ENCODE assay signal across 11 mouse cellular contexts in the genomic region with DNA sequence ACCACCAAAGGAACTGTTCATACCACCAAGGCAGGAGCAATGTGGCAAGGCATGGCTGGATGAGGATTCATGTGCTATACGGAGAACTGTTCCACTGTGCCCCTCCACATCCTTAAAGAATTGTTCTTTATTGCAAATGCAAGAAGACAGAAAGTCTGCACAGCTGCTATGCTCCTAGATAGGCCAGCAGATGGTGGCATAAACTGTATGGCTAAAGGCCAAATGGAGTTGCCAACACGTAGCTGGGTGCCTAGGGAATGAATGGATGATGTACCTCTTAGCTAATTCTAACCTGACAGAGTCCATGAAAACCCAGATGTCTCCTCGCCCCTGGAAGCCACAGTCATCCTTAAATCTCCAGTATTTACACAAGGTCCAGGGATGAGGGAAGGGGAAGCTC.
DNase-seq lines count a peak whose midpoint lies in the region; ATAC-seq and TF ChIP-seq lines count a peak whose summit lies in the region.
"Had no signal": no experiment of that assay in that cellular context is flagged by ENCODE, and none has a peak within 500 bp of the region (broad histone marks: within the 10 kb centered on the region; RNA-seq: fewer than 3 reads in every experiment).

No protein-coding gene starts in this region.

- no peaks in the 10 kb centered on the region for H3K4me1 ChIP-seq in kidney, postnatal 0 days (replicated peaks; ENCODE audit: insufficient read depth, low read length)
- H3K4me1 ChIP-seq in forebrain, embryonic 16.5 days (replicated peaks; ENCODE audit: control insufficient read depth, insufficient read depth, low read length), result peaks cover 6% of the 10 kb centered on the region
- 0 out of 2 replicates have a peak, but pooled peaks cover 10% of the 10 kb centered on the region for H3K4me1 ChIP-seq in neural tube, embryonic 15.5 days
- no peaks in the 10 kb centered on the region for H3K4me1 ChIP-seq in intestine, embryonic 16.5 days (ENCODE audit: control insufficient read depth, insufficient read depth, low read length)
- H3K4me1 ChIP-seq in thymus, adult 2 months (replicated peaks; ENCODE audit: control insufficient read depth, insufficient read depth, low read length), result no peaks in the 10 kb centered on the region
- no peaks in the 10 kb centered on the region for H3K4me1 ChIP-seq in lung, postnatal 0 days (ENCODE audit: insufficient read depth, low read depth, low read length)
- H3K4me1 ChIP-seq: heart, embryonic 15.5 days; neural tube, embryonic 12.5 days had no signal

- 55% methylated on average over 3 of the region's 3 CpGs for WGBS in kidney, postnatal 0 days
- WGBS in forebrain, embryonic 16.5 days, result 33% methylated on average over 3 of the region's 3 CpGs
- 44% methylated on average over 3 of the region's 3 CpGs for WGBS in neural tube, embryonic 15.5 days
- 54% methylated on average over 3 of the region's 3 CpGs for WGBS in intestine, embryonic 16.5 days
- 69% methylated on average over 3 of the region's 3 CpGs for WGBS in thymus, adult 2 months
- 54% methylated on average over 3 of the region's 3 CpGs for WGBS in lung, postnatal 0 days

- TF ChIP-seq POLR2A in thymus, adult 2 months (IDR thresholded peaks at IDR 0.05; ENCODE audit: control insufficient read depth, extremely low read depth, insufficient read depth, low read length, poor library complexity), result no peak

- ATAC-seq in kidney, postnatal 0 days (replicated peaks; ENCODE audit: low FRiP score, low read depth), result no peak
- peak; percentile 79 for ATAC-seq in forebrain, embryonic 16.5 days
- ATAC-seq in neural tube, embryonic 15.5 days (ENCODE audit: low FRiP score), result peak; percentile 57; the same call in 1 of the 2 replicates
- no peak for ATAC-seq in intestine, embryonic 16.5 days
- ATAC-seq in lung, postnatal 0 days, result no peak

- peak; percentile 23; the same call in 1 of the 2 replicates for TF ChIP-seq CTCF in kidney, postnatal 0 days (IDR thresholded peaks at IDR 0.05; ENCODE audit: low read depth)
- no peak for TF ChIP-seq CTCF in thymus, adult 2 months (IDR thresholded peaks at IDR 0.05; ENCODE audit: borderline replicate concordance, control insufficient read depth, extremely low read depth, insufficient read depth, low read length, poor library complexity)
- TF ChIP-seq CTCF in lung, postnatal 0 days (IDR thresholded peaks at IDR 0.05), result no peak

- H3K4me2 ChIP-seq in kidney, postnatal 0 days (ENCODE audit: low read length), result no peak overlapping the region
- H3K4me2 ChIP-seq in forebrain, embryonic 16.5 days (ENCODE audit: low read length), result no peak overlapping the region
- no peak overlapping the region for H3K4me2 ChIP-seq in neural tube, embryonic 15.5 days
- no peak overlapping the region for H3K4me2 ChIP-seq in intestine, embryonic 16.5 days (ENCODE audit: low read depth, low read length)
- no peak overlapping the region for H3K4me2 ChIP-seq in lung, postnatal 0 days (replicated peaks; ENCODE audit: low read depth, low read length)
- H3K4me2 ChIP-seq: heart, embryonic 15.5 days; neural tube, embryonic 12.5 days had no signal

- no peaks in the 10 kb centered on the region for H3K36me3 ChIP-seq in kidney, postnatal 0 days (ENCODE audit: insufficient read depth, low read length)
- H3K36me3 ChIP-seq in forebrain, embryonic 16.5 days (ENCODE audit: control insufficient read depth, insufficient read depth), result no peaks in the 10 kb centered on the region
- no peaks in the 10 kb centered on the region for H3K36me3 ChIP-seq in neural tube, embryonic 15.5 days
- no peaks in the 10 kb centered on the region for H3K36me3 ChIP-seq in intestine, embryonic 16.5 days (ENCODE audit: control insufficient read depth, insufficient read depth, low read length)
- H3K36me3 ChIP-seq in thymus, adult 2 months (ENCODE audit: control insufficient read depth, insufficient read depth, low read length), result no peaks in the 10 kb centered on the region
- H3K36me3 ChIP-seq in lung, postnatal 0 days (ENCODE audit: insufficient read depth, low read length), result no peaks in the 10 kb centered on the region
- H3K36me3 ChIP-seq: heart, embryonic 15.5 days; neural tube, embryonic 12.5 days had no signal

- DNase-seq in kidney, postnatal 0 days (ENCODE audit: low spot score), result no peak
- no peak for DNase-seq in kidney, postnatal 36 days
- peak; percentile 45 to 61 for DNase-seq in layer of hippocampus, adult 8-10 months (ENCODE audit: low spot score in 2 of 2)
- DNase-seq in thymus, adult 2 months, result no peak
- DNase-seq in lung, postnatal 0 days (ENCODE audit: low spot score), result no peak
- DNase-seq: kidney, postnatal 14 days had no signal

- no peak overlapping the region for H3K27ac ChIP-seq in kidney, postnatal 0 days
- H3K27ac ChIP-seq in forebrain, embryonic 16.5 days (ENCODE audit: low read length), result no peak overlapping the region
- H3K27ac ChIP-seq in neural tube, embryonic 15.5 days (replicated peaks), result 0 out of 2 replicates have a peak overlapping the region, but pooled peaks have one; percentile 8
- H3K27ac ChIP-seq in intestine, embryonic 16.5 days (ENCODE audit: low read length), result no peak overlapping the region
- H3K27ac ChIP-seq in thymus, adult 2 months (ENCODE audit: control insufficient read depth, insufficient read depth, low read length), result no peak overlapping the region
- no peak overlapping the region for H3K27ac ChIP-seq in lung, postnatal 0 days (ENCODE audit: low read length)
- H3K27ac ChIP-seq: heart, embryonic 15.5 days; neural tube, embryonic 12.5 days had no signal

- TF ChIP-seq EP300 in lung, postnatal 0 days (IDR thresholded peaks at IDR 0.05), result no peak

- H3K4me3 ChIP-seq in kidney, postnatal 0 days (replicated peaks; ENCODE audit: low read depth, low read length), result no peak overlapping the region
- H3K4me3 ChIP-seq in forebrain, embryonic 16.5 days (replicated peaks; ENCODE audit: low read length), result no peak overlapping the region
- no peak overlapping the region for H3K4me3 ChIP-seq in neural tube, embryonic 15.5 days (replicated peaks)
- no peak overlapping the region for H3K4me3 ChIP-seq in intestine, embryonic 16.5 days (ENCODE audit: low read length)
- H3K4me3 ChIP-seq in thymus, adult 2 months (ENCODE audit: control insufficient read depth, insufficient read depth, low read length), result no peak overlapping the region
- no peak overlapping the region for H3K4me3 ChIP-seq in lung, postnatal 0 days (ENCODE audit: low read depth, low read length)
- H3K4me3 ChIP-seq: heart, embryonic 15.5 days; neural tube, embryonic 12.5 days had no signal

- H3K9me3 ChIP-seq in kidney, postnatal 0 days (replicated peaks; ENCODE audit: low read length), result no peaks in the 10 kb centered on the region
- no peaks in the 10 kb centered on the region for H3K9me3 ChIP-seq in forebrain, embryonic 16.5 days (ENCODE audit: control insufficient read depth, low read length)
- no peaks in the 10 kb centered on the region for H3K9me3 ChIP-seq in neural tube, embryonic 15.5 days (replicated peaks)
- no peaks in the 10 kb centered on the region for H3K9me3 ChIP-seq in intestine, embryonic 16.5 days (ENCODE audit: control insufficient read depth, low read length)
- no peaks in the 10 kb centered on the region for H3K9me3 ChIP-seq in lung, postnatal 0 days (ENCODE audit: low read length)
- H3K9me3 ChIP-seq: heart, embryonic 15.5 days; neural tube, embryonic 12.5 days had no signal

- no peak overlapping the region for H3K9ac ChIP-seq in kidney, postnatal 0 days (ENCODE audit: low read depth, low read length)
- H3K9ac ChIP-seq in forebrain, embryonic 16.5 days (replicated peaks; ENCODE audit: low read depth, low read length), result no peak overlapping the region
- no peak overlapping the region for H3K9ac ChIP-seq in neural tube, embryonic 15.5 days (replicated peaks)
- no peak overlapping the region for H3K9ac ChIP-seq in intestine, embryonic 16.5 days (ENCODE audit: low read depth, low read length)
- no peak overlapping the region for H3K9ac ChIP-seq in lung, postnatal 0 days (replicated peaks; ENCODE audit: low read depth)
- H3K9ac ChIP-seq: heart, embryonic 15.5 days; neural tube, embryonic 12.5 days had no signal

- H3K27me3 ChIP-seq in kidney, postnatal 0 days (ENCODE audit: insufficient read depth, low read length), result no peaks in the 10 kb centered on the region
- no peaks in the 10 kb centered on the region for H3K27me3 ChIP-seq in forebrain, embryonic 16.5 days (replicated peaks; ENCODE audit: control insufficient read depth, insufficient read depth, low read length)
- no peaks in the 10 kb centered on the region for H3K27me3 ChIP-seq in neural tube, embryonic 15.5 days (replicated peaks)
- H3K27me3 ChIP-seq in intestine, embryonic 16.5 days (replicated peaks; ENCODE audit: control insufficient read depth, insufficient read depth, low read length), result no peaks in the 10 kb centered on the region
- no peaks in the 10 kb centered on the region for H3K27me3 ChIP-seq in thymus, adult 2 months (ENCODE audit: control insufficient read depth, insufficient read depth, low read length)
- H3K27me3 ChIP-seq in lung, postnatal 0 days (replicated peaks; ENCODE audit: insufficient read depth, low read length), result no peaks in the 10 kb centered on the region
- H3K27me3 ChIP-seq: heart, embryonic 15.5 days; neural tube, embryonic 12.5 days had no signal

Comparison
In these comparisons a context has a peak if more than half of its experiments do, and no peak if none do; other contexts are left out.
1. ATAC-seq: peak in forebrain, embryonic 16.5 days (single experiment) and neural tube, embryonic 15.5 days (single experiment); none in kidney, postnatal 0 days (single experiment), intestine, embryonic 16.5 days (single experiment) and lung, postnatal 0 days (single experiment).
2. DNase-seq: peak in layer of hippocampus, adult 8-10 months (2 of 2); none in kidney, postnatal 0 days (single experiment), kidney, postnatal 36 days (0 of 2), thymus, adult 2 months (single experiment) and lung, postnatal 0 days (single experiment).